Mouse (Mus musculus): ENCODE results near the gene Lrrc25. TPM values are rescaled to one million over a fixed set of nuclear protein-coding genes. Genes with fewer than 3 reads are reported as not detected.
A peak's percentile ranks its signal among the peaks of the same experiment; 100 is the strongest.

Gene Lrrc25
- polyA plus RNA-seq, 1 experiment from 2014 or later, result 0.20 TPM

GRCm38 (mm10) chr8:70635527-70635926, 19.6 kb downstream of the Lrrc25 start:
- Histone ChIP-seq H3K9me3 (ENCODE audit: control insufficient read depth, low read length) (no peaks in the 10 kb centered on the region), H3K4me2 (ENCODE audit: low read depth, low read length) (no peak overlapping the region), H3K4me1 (ENCODE audit: control insufficient read depth, insufficient read depth, low read length) (no peaks in the 10 kb centered on the region), H3K9ac (replicated peaks; ENCODE audit: low read depth, low read length) (no peak overlapping the region), H3K27ac (ENCODE audit: low read depth, low read length) (no peak overlapping the region), H3K4me3 (ENCODE audit: low read depth, low read length) (no peak overlapping the region), H3K36me3 (ENCODE audit: control insufficient read depth, insufficient read depth, low read length) (no peaks in the 10 kb centered on the region), H3K27me3 (ENCODE audit: control insufficient read depth, insufficient read depth, low read length) (peaks cover 4% of the 10 kb centered on the region; the same call in 1 of the 2 replicates)
- 82% methylated on average over 6 of the region's 6 CpGs for WGBS
- ATAC-seq (ENCODE audit: low read depth), result no peak

- H3K27me3 ChIP-seq (ENCODE audit: control insufficient read depth, insufficient read depth, low read length), result no peaks in the 10 kb centered on the region
- H3K4me1 ChIP-seq (ENCODE audit: control insufficient read depth, insufficient read depth, low read length), result no peaks in the 10 kb centered on the region
- no peak overlapping the region for H3K9ac ChIP-seq (replicated peaks; ENCODE audit: low read depth, low read length)
- no peaks in the 10 kb centered on the region for H3K9me3 ChIP-seq (ENCODE audit: control insufficient read depth, low read length)
- no peak overlapping the region for H3K4me2 ChIP-seq (ENCODE audit: low read depth, low read length)
- 66% methylated on average over 8 of the region's 8 CpGs for WGBS
- no peak for ATAC-seq (ENCODE audit: low read depth)
- no peak overlapping the region for H3K4me3 ChIP-seq (ENCODE audit: low read depth, low read length)
- no peak overlapping the region for H3K27ac ChIP-seq (ENCODE audit: low read depth, low read length)
- no peaks in the 10 kb centered on the region for H3K36me3 ChIP-seq (ENCODE audit: control insufficient read depth, insufficient read depth, low read length)
Observed at GRCm38 (mm10) chr8:70636838-70637237, 20.9 kb downstream of the Lrrc25 start.

- no peak for ATAC-seq (ENCODE audit: low read depth)
- Histone ChIP-seq H3K9ac (replicated peaks; ENCODE audit: low read depth, low read length) (no peak overlapping the region), H3K27me3 (ENCODE audit: control insufficient read depth, insufficient read depth, low read length) (no peaks in the 10 kb centered on the region), H3K36me3 (ENCODE audit: control insufficient read depth, insufficient read depth, low read length) (no peaks in the 10 kb centered on the region), H3K4me2 (ENCODE audit: low read depth, low read length) (no peak overlapping the region), H3K9me3 (ENCODE audit: control insufficient read depth, low read length) (no peaks in the 10 kb centered on the region), H3K4me3 (ENCODE audit: low read depth, low read length) (no peak overlapping the region), H3K4me1 (ENCODE audit: control insufficient read depth, insufficient read depth, low read length) (no peaks in the 10 kb centered on the region), H3K27ac (ENCODE audit: low read depth, low read length) (no peak overlapping the region)
- 76% methylated on average over 9 of the region's 9 CpGs for WGBS
Observed at GRCm38 (mm10) chr8:70638752-70639151, 22.8 kb downstream of the Lrrc25 start.

- Histone ChIP-seq H3K36me3 (ENCODE audit: control insufficient read depth, insufficient read depth, low read length) (no peaks in the 10 kb centered on the region), H3K4me3 (ENCODE audit: low read depth, low read length) (no peak overlapping the region), H3K4me1 (ENCODE audit: control insufficient read depth, insufficient read depth, low read length) (peaks cover 12% of the 10 kb centered on the region), H3K4me2 (ENCODE audit: low read depth, low read length) (no peak overlapping the region), H3K9ac (replicated peaks; ENCODE audit: low read depth, low read length) (no peak overlapping the region), H3K27me3 (ENCODE audit: control insufficient read depth, insufficient read depth, low read length) (no peaks in the 10 kb centered on the region), H3K9me3 (ENCODE audit: control insufficient read depth, low read length) (no peaks in the 10 kb centered on the region), H3K27ac (ENCODE audit: low read depth, low read length) (no peak overlapping the region)
- 64% methylated on average over 3 of the region's 3 CpGs for WGBS
- no peak for ATAC-seq (ENCODE audit: low read depth)
Observed at GRCm38 (mm10) chr8:70643019-70643418, 27.1 kb downstream of the Lrrc25 start.

- 95% methylated on average over 2 of the region's 2 CpGs for WGBS
- Histone ChIP-seq H3K4me2 (ENCODE audit: low read depth, low read length) (no peak overlapping the region), H3K9ac (replicated peaks; ENCODE audit: low read depth, low read length) (no peak overlapping the region), H3K27ac (ENCODE audit: low read depth, low read length) (no peak overlapping the region), H3K27me3 (ENCODE audit: control insufficient read depth, insufficient read depth, low read length) (no peaks in the 10 kb centered on the region), H3K36me3 (ENCODE audit: control insufficient read depth, insufficient read depth, low read length) (0 out of 2 replicates have a peak, but pooled peaks cover 4% of the 10 kb centered on the region), H3K4me3 (ENCODE audit: low read depth, low read length) (no peak overlapping the region), H3K4me1 (ENCODE audit: control insufficient read depth, insufficient read depth, low read length) (peaks cover 16% of the 10 kb centered on the region), H3K9me3 (ENCODE audit: control insufficient read depth, low read length) (no peaks in the 10 kb centered on the region)
- no peak for ATAC-seq (ENCODE audit: low read depth)
Observed at GRCm38 (mm10) chr8:70644065-70644464, 28.1 kb downstream of the Lrrc25 start.

- H3K9me3 ChIP-seq (ENCODE audit: control insufficient read depth, low read length), result no peaks in the 10 kb centered on the region
- H3K27ac ChIP-seq (ENCODE audit: low read depth, low read length), result no peak overlapping the region
- H3K27me3 ChIP-seq (ENCODE audit: control insufficient read depth, insufficient read depth, low read length), result no peaks in the 10 kb centered on the region
- no peak overlapping the region for H3K4me3 ChIP-seq (ENCODE audit: low read depth, low read length)
- H3K4me2 ChIP-seq (ENCODE audit: low read depth, low read length), result no peak overlapping the region
- no peak for ATAC-seq (ENCODE audit: low read depth)
- H3K36me3 ChIP-seq (ENCODE audit: control insufficient read depth, insufficient read depth, low read length), result 0 out of 2 replicates have a peak, but pooled peaks cover 4% of the 10 kb centered on the region
- H3K9ac ChIP-seq (replicated peaks; ENCODE audit: low read depth, low read length), result no peak overlapping the region
- H3K4me1 ChIP-seq (ENCODE audit: control insufficient read depth, insufficient read depth, low read length), result peaks cover 24% of the 10 kb centered on the region
- 48% methylated on average over 17 of the region's 17 CpGs for WGBS
Observed at GRCm38 (mm10) chr8:70645501-70646224, 29.7 kb downstream of the Lrrc25 start.

- H3K27ac ChIP-seq (ENCODE audit: low read depth, low read length), result no peak overlapping the region
- H3K27me3 ChIP-seq (ENCODE audit: control insufficient read depth, insufficient read depth, low read length), result no peaks in the 10 kb centered on the region
- H3K9me3 ChIP-seq (ENCODE audit: control insufficient read depth, low read length), result no peaks in the 10 kb centered on the region
- H3K9ac ChIP-seq (replicated peaks; ENCODE audit: low read depth, low read length), result no peak overlapping the region
- H3K36me3 ChIP-seq (ENCODE audit: control insufficient read depth, insufficient read depth, low read length), result 0 out of 2 replicates have a peak, but pooled peaks cover 4% of the 10 kb centered on the region
- no peak overlapping the region for H3K4me3 ChIP-seq (ENCODE audit: low read depth, low read length)
- ATAC-seq (ENCODE audit: low read depth), result no peak
- peaks cover 24% of the 10 kb centered on the region for H3K4me1 ChIP-seq (ENCODE audit: control insufficient read depth, insufficient read depth, low read length)
- WGBS, result 61% methylated on average over 6 of the region's 6 CpGs
- no peak overlapping the region for H3K4me2 ChIP-seq (ENCODE audit: low read depth, low read length)
Observed at GRCm38 (mm10) chr8:70646369-70646768, 30.4 kb downstream of the Lrrc25 start.

GRCm38 (mm10) chr8:70646775-70647174, 30.8 kb downstream of the Lrrc25 start:
- Histone ChIP-seq H3K4me1 (ENCODE audit: control insufficient read depth, insufficient read depth, low read length) (peaks cover 24% of the 10 kb centered on the region), H3K36me3 (ENCODE audit: control insufficient read depth, insufficient read depth, low read length) (0 out of 2 replicates have a peak, but pooled peaks cover 4% of the 10 kb centered on the region), H3K4me2 (ENCODE audit: low read depth, low read length) (no peak overlapping the region), H3K4me3 (ENCODE audit: low read depth, low read length) (no peak overlapping the region), H3K27ac (ENCODE audit: low read depth, low read length) (no peak overlapping the region), H3K9me3 (ENCODE audit: control insufficient read depth, low read length) (no peaks in the 10 kb centered on the region), H3K27me3 (ENCODE audit: control insufficient read depth, insufficient read depth, low read length) (no peaks in the 10 kb centered on the region), H3K9ac (replicated peaks; ENCODE audit: low read depth, low read length) (no peak overlapping the region)
- ATAC-seq (ENCODE audit: low read depth), result no peak

GRCm38 (mm10) chr8:70647343-70648163, 31.6 kb downstream of the Lrrc25 start:
- ATAC-seq (ENCODE audit: low read depth), result no peak
- Histone ChIP-seq H3K36me3 (ENCODE audit: control insufficient read depth, insufficient read depth, low read length) (0 out of 2 replicates have a peak, but pooled peaks cover 4% of the 10 kb centered on the region), H3K4me2 (ENCODE audit: low read depth, low read length) (no peak overlapping the region), H3K9ac (replicated peaks; ENCODE audit: low read depth, low read length) (no peak overlapping the region), H3K4me3 (ENCODE audit: low read depth, low read length) (no peak overlapping the region), H3K27ac (ENCODE audit: low read depth, low read length) (peak overlapping the region; percentile 39; the same call in 1 of the 2 replicates), H3K4me1 (ENCODE audit: control insufficient read depth, insufficient read depth, low read length) (peaks cover 24% of the 10 kb centered on the region), H3K27me3 (ENCODE audit: control insufficient read depth, insufficient read depth, low read length) (no peaks in the 10 kb centered on the region), H3K9me3 (ENCODE audit: control insufficient read depth, low read length) (no peaks in the 10 kb centered on the region)
- 34% methylated on average over 8 of the region's 8 CpGs for WGBS

Data from neural tube, embryonic 14.5 days (tissue).